Mouse (Mus musculus) CH12.LX (cell line): ENCODE data around the gene Stk10.

Experiments
- BHLHE40 ChIP-seq: IDR thresholded peaks from 2 replicates; pipeline ENCODE4 v1.6.1; 2011; ENCODE audit warnings: mild to moderate bottlenecking, low read depth, low read length, improper control_type of control experiment
- CTCF ChIP-seq, 2 experiments: IDR thresholded peaks in 1 of 2; conservative IDR thresholded peaks in 1 of 2; 2 replicates each; pipeline ENCODE4 v1.5.1; 2011 to 2012; ENCODE audit warnings: low read depth in 2 of 2, low read length in 2 of 2, improper control_type of control experiment in 1 of 2, inconsistent platforms in 1 of 2, mild to moderate bottlenecking in 1 of 2, moderate library complexity in 1 of 2
- EP300 ChIP-seq: IDR thresholded peaks from 2 replicates; pipeline ENCODE4 v1.6.1; 2011; ENCODE audit warnings: low read length, improper control_type of control experiment
- ETS1 ChIP-seq: conservative IDR thresholded peaks from 2 replicates; pipeline ENCODE4 v1.6.1; 2012; ENCODE audit warnings: low read depth, mild to moderate bottlenecking, inconsistent platforms, low read length, improper control_type of control experiment, moderate library complexity
- JUN ChIP-seq: IDR thresholded peaks from 2 replicates; pipeline ENCODE4 v1.6.1; 2011; ENCODE audit warnings: low read depth, mild to moderate bottlenecking, low read length, improper control_type of control experiment, moderate library complexity; ENCODE audit not compliant: insufficient read depth
- KAT2A ChIP-seq: IDR thresholded peaks from 2 replicates; pipeline ENCODE4 v1.6.1; 2012; ENCODE audit warnings: low read length, improper control_type of control experiment, inconsistent platforms; ENCODE audit not compliant: insufficient replicate concordance
- MAFK ChIP-seq: IDR thresholded peaks from 2 replicates; pipeline ENCODE4 v1.6.1; 2011; ENCODE audit warnings: low read length, improper control_type of control experiment; ENCODE audit not compliant: insufficient replicate concordance
- MAX ChIP-seq: IDR thresholded peaks from 2 replicates; pipeline ENCODE4 v1.6.1; 2011; ENCODE audit warnings: low read length, improper control_type of control experiment
- MXI1 ChIP-seq: IDR thresholded peaks from 2 replicates; pipeline ENCODE4 v1.6.1; 2011; ENCODE audit warnings: mild to moderate bottlenecking, low read depth, low read length, improper control_type of control experiment
- POLR2A ChIP-seq: IDR thresholded peaks from 2 replicates; pipeline ENCODE4 v1.6.1; 2011; ENCODE audit warnings: low read depth, mild to moderate bottlenecking, improper control_type of control experiment, low read length
- RAD21 ChIP-seq: IDR thresholded peaks from 2 replicates; pipeline ENCODE4 v1.6.1; 2011; ENCODE audit warnings: low read depth, mild to moderate bottlenecking, low read length, improper control_type of control experiment, moderate library complexity
- UBTF ChIP-seq: IDR thresholded peaks from 2 replicates; pipeline ENCODE4 v1.6.1; 2012; ENCODE audit warnings: low read depth, mild to moderate bottlenecking, inconsistent platforms, low read length, improper control_type of control experiment, moderate library complexity
- USF1 ChIP-seq: IDR thresholded peaks from 2 replicates; pipeline ENCODE4 v1.6.1; 2014; ENCODE audit warnings: low read depth, mild to moderate bottlenecking, inconsistent platforms, low read length, improper control_type of control experiment

GRCm38 (mm10) chr11:32499931-32500330, 33.2 kb upstream of the Stk10 start:
- TF ChIP-seq MXI1 (no peak), CTCF (conservative IDR thresholded peaks at IDR 0.05 in 1 of 2, IDR thresholded peaks at IDR 0.05 in 1 of 2; ENCODE audit: low read depth in 2 of 2, low read length in 2 of 2) (peak in 1 of 2 experiments; percentile 73; a peak in 2 of 4 replicates), BHLHE40 (no peak), RAD21 (peak; percentile 65), MAX (no peak), EP300 (no peak), UBTF (no peak), USF1 (no peak), JUN (no peak), POLR2A (no peak), KAT2A (no peak), MAFK (no peak), ETS1 (no peak)
